Mouse (Mus musculus): Measurements from ENCODE around the gene Ceacam15. TPM values are rescaled to one million over a fixed set of nuclear protein-coding genes. Genes with fewer than 3 reads are reported as not detected.
"Not testable (repeated sequence)": the region's sequence is repeated elsewhere in the genome, so short reads cannot be mapped to it uniquely, and the experiment has no call there.

Gene Ceacam15
- polyA plus RNA-seq, 1 experiment, result not detected

GRCm38 (mm10) chr7:16699042-16699441, 23.5 kb upstream of the Ceacam15 start:
- TF ChIP-seq GATA1 (IDR thresholded peaks at IDR 0.05; ENCODE audit: low read length) (no peak), TAL1 (IDR thresholded peaks at IDR 0.05; ENCODE audit: low read length) (no peak)
- Histone ChIP-seq H3K27me3 (ENCODE audit: control insufficient read depth) (no peaks in the 10 kb centered on the region), H3K4me1 (ENCODE audit: control insufficient read depth) (no peaks in the 10 kb centered on the region), H3K36me3 (ENCODE audit: control insufficient read depth) (no peaks in the 10 kb centered on the region), H3K4me3 (replicated peaks) (no peak overlapping the region), H3K9me3 (ENCODE audit: control insufficient read depth, low read length) (no peaks in the 10 kb centered on the region)

DNA sequence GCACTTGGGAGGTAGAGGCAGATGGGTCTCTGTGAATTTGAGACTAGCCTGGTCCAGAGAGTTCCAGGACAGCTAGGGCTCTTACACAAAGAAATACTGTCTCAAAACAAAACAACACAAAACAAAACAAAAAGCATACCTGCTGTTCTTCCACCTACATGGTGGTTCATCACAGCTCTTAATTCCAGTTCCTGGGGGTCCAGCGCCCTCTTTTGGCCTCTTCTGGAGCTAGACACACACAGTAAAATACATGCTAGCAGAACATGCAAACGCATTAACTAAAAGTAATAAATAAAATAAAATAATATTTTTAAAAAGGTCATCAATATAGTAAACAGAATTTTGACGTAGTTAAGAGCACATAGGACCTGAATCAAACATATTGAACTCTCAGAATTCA, 19.5 kb upstream of the Ceacam15 start:
- Histone ChIP-seq H3K4me1 (ENCODE audit: control insufficient read depth) (no peaks in the 10 kb centered on the region), H3K4me3 (replicated peaks) (no peak overlapping the region), H3K27me3 (ENCODE audit: control insufficient read depth) (no peaks in the 10 kb centered on the region), H3K9me3 (ENCODE audit: control insufficient read depth, low read length) (no peaks in the 10 kb centered on the region), H3K36me3 (ENCODE audit: control insufficient read depth) (no peaks in the 10 kb centered on the region)
- no peak for TF ChIP-seq TAL1 (IDR thresholded peaks at IDR 0.05; ENCODE audit: low read length)

- Histone ChIP-seq H3K4me1 (ENCODE audit: control insufficient read depth) (no peaks in the 10 kb centered on the region), H3K4me3 (replicated peaks) (no peak overlapping the region), H3K36me3 (ENCODE audit: control insufficient read depth) (no peaks in the 10 kb centered on the region), H3K9me3 (ENCODE audit: control insufficient read depth, low read length) (peaks cover 8% of the 10 kb centered on the region), H3K27me3 (ENCODE audit: control insufficient read depth) (no peaks in the 10 kb centered on the region)
- no peak for TF ChIP-seq GATA1 (IDR thresholded peaks at IDR 0.05; ENCODE audit: low read length)
- TF ChIP-seq TAL1 (IDR thresholded peaks at IDR 0.05; ENCODE audit: low read length), result no peak
Measured at GRCm38 (mm10) chr7:16689196-16689595, 13.7 kb upstream of the Ceacam15 start.

DNA sequence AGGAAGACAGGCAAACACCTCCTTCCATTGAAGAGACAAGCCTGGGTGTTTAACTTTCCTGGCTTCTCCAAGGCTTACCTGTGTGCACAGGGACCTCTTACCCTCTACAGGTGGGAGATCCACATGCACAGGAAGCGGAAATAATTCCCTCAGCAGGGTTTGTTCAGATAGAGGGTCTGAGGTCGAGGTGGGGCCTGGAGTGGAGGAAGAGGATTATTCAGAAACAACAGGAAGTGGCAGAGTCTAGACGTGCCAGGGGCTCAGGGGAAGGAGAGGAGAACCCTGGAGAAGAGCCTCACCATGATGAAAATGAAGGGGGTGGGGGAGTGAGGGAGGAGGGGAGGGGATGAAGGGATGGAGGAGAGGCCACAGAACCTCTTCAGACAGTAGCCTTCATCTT, 4.7 kb upstream of the Ceacam15 start:
- H3K9me3 ChIP-seq (ENCODE audit: control insufficient read depth, low read length); H3K27me3 ChIP-seq (ENCODE audit: control insufficient read depth); H3K36me3 ChIP-seq (ENCODE audit: control insufficient read depth); H3K4me3 ChIP-seq (replicated peaks); H3K4me1 ChIP-seq (ENCODE audit: control insufficient read depth): not testable (repeated sequence)

- not testable (repeated sequence) for H3K4me1 ChIP-seq (ENCODE audit: control insufficient read depth); H3K27me3 ChIP-seq (ENCODE audit: control insufficient read depth); H3K36me3 ChIP-seq (ENCODE audit: control insufficient read depth); H3K9me3 ChIP-seq (ENCODE audit: control insufficient read depth, low read length); H3K4me3 ChIP-seq (replicated peaks)
Measured at GRCm38 (mm10) chr7:16674699-16675098, 806 bp downstream of the Ceacam15 start.

- Histone ChIP-seq H3K4me3 (replicated peaks) (no peak overlapping the region), H3K36me3 (ENCODE audit: control insufficient read depth) (no peaks in the 10 kb centered on the region), H3K9me3 (ENCODE audit: control insufficient read depth, low read length) (no peaks in the 10 kb centered on the region), H3K27me3 (ENCODE audit: control insufficient read depth) (no peaks in the 10 kb centered on the region), H3K4me1 (ENCODE audit: control insufficient read depth) (no peaks in the 10 kb centered on the region)
- TF ChIP-seq TAL1 (IDR thresholded peaks at IDR 0.05; ENCODE audit: low read length) (no peak), GATA1 (IDR thresholded peaks at IDR 0.05; ENCODE audit: low read length) (no peak)
Measured at GRCm38 (mm10) chr7:16673823-16674222, 1.7 kb downstream of the Ceacam15 start.

DNA sequence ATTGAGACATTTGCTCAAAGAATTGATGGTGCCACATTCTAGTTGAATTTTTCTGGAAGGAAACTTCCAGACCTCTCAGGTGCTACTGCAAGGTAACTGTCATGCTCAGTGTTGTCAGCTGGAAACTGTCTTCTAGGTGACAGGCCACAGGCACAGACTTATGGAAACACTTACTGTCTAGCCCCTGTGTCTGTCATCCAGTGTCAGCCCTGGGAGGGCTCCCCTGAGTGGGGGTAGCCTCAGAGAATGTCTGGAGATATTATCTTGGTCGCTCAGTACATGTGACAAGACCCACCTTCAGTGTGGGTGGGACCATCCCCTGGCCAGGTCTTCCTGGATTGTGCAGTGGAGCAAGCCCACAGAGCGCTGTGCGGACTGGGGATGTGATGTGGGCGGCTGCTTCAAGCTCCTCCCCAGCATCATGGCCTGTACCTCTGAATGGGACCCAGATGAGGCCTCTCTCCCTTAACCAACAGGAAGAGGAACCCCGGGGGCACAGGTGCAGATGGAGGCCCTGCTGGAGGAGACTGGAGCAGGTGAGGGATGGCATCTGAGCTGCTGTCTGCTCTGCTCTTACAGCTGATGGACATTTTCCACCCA, 7.1 kb downstream of the Ceacam15 start:
- not testable (repeated sequence) for H3K4me3 ChIP-seq (replicated peaks); H3K36me3 ChIP-seq (ENCODE audit: control insufficient read depth)

DNA sequence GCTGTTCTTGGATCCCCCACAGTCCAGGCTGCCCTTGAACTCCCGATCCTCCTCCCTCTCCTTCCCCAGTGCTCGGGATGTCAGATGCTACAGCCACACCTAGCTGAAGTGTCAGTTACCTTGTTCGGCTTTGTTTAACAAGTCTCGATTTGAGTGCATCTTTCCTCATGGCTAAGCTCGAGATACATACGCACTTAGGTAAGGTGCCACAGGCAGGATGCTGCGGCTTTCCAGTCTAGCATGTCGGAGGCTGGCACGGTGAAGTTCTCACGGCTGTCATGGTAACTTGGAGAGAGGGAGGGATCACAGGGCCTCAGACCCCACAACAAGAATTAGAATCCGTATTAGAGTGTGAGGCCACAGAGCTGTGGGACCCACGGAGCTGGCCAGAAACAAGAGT, 31.2 kb downstream of the Ceacam15 start:
- Histone ChIP-seq H3K36me3 (ENCODE audit: control insufficient read depth) (no peaks in the 10 kb centered on the region), H3K4me1 (ENCODE audit: control insufficient read depth) (no peaks in the 10 kb centered on the region), H3K4me3 (replicated peaks) (no peak overlapping the region), H3K9me3 (ENCODE audit: control insufficient read depth, low read length) (no peaks in the 10 kb centered on the region), H3K27me3 (ENCODE audit: control insufficient read depth) (no peaks in the 10 kb centered on the region)
- TF ChIP-seq GATA1 (IDR thresholded peaks at IDR 0.05; ENCODE audit: low read length), result no peak

More for the DNA sequence above, 7.1 kb downstream of the Ceacam15 start:
- H3K27me3 ChIP-seq (ENCODE audit: control insufficient read depth); H3K4me1 ChIP-seq (ENCODE audit: control insufficient read depth); H3K9me3 ChIP-seq (ENCODE audit: control insufficient read depth, low read length): not testable (repeated sequence)

GRCm38 (mm10) chr7:16643106-16643505, 32.4 kb downstream of the Ceacam15 start:
- not testable (repeated sequence) for H3K9me3 ChIP-seq (ENCODE audit: control insufficient read depth, low read length); H3K36me3 ChIP-seq (ENCODE audit: control insufficient read depth); H3K4me1 ChIP-seq (ENCODE audit: control insufficient read depth); H3K27me3 ChIP-seq (ENCODE audit: control insufficient read depth); H3K4me3 ChIP-seq (replicated peaks)

GRCm38 (mm10) chr7:16639028-16639427, 36.5 kb downstream of the Ceacam15 start:
- H3K36me3 ChIP-seq (ENCODE audit: control insufficient read depth), result no peaks in the 10 kb centered on the region
- H3K4me3 ChIP-seq (replicated peaks), result no peak overlapping the region
- no peaks in the 10 kb centered on the region for H3K4me1 ChIP-seq (ENCODE audit: control insufficient read depth)
- H3K9me3 ChIP-seq (ENCODE audit: control insufficient read depth, low read length), result no peaks in the 10 kb centered on the region
- no peaks in the 10 kb centered on the region for H3K27me3 ChIP-seq (ENCODE audit: control insufficient read depth)
- TF ChIP-seq TAL1 (IDR thresholded peaks at IDR 0.05; ENCODE audit: low read length) (no peak), GATA1 (IDR thresholded peaks at IDR 0.05; ENCODE audit: low read length) (no peak)
